Mouse (Mus musculus) heart, adult 2 months (tissue): ENCODE measurements at regions not wholly inside any gene's neighbourhood (a gene's known extent, or its start where the extent isn't known, plus 50 kb on each side); places are given as distances from the start of the nearest gene placed in this dataset.

Source experiments
- CTCF ChIP-seq: fragments of 200-600 bp; IDR thresholded peaks from 2 replicates; pipeline ENCODE4 v1.8.1; 2022; ENCODE audit warnings: antibody characterized with exemption, mild to moderate bottlenecking, moderate library complexity
- POLR2A ChIP-seq: fragments of 200-500 bp; IDR thresholded peaks from 2 replicates; pipeline ENCODE4 v1.6.1; 2011; ENCODE audit warnings: mild to moderate bottlenecking, low read depth, low read length, control low read depth; ENCODE audit not compliant: insufficient read depth

DNA sequence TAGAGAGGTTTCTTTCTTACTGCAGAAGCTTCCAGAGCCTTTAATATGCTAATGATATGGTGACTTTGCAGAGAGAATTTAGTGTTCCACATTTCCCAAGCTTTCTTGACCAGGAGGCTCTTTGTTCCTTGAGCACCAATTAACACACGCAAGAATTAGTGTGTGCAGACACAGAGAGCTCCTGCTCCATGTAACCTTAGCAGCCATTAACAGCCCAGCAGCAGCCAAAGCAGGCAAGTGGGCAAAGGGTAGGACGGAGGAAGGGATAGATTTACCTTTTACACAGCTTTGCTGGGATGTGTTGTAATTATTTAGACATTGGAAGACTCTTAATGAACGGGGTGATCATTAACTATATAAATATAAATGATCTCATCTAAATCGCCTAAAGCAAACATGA is 181.8 kb downstream of the Rnd3 start:
- TF ChIP-seq POLR2A (no peak), CTCF (no peak)
